Mouse (Mus musculus) lung, postnatal 0 days (tissue): ENCODE data around the gene Dhps. TPM values are rescaled to one million over a fixed set of nuclear protein-coding genes. Genes with fewer than 3 reads are reported as not detected.

ENCODE experiments used
- ATAC-seq: fragments of 200-750 bp; cut with Nextera tagmentation; 2 replicates; pipeline ENCODE4 v1.8.0; 2017; ENCODE audit warnings: moderate library complexity
- DNase-seq: peaks from one replicate; pipeline ENCODE4 v3.0.0-alpha.2; 2016; ENCODE audit warnings: low spot score
- H3K27ac ChIP-seq: fragments of 300-500 bp; sonication (generic); 2 replicates; pipeline ENCODE4 v1.5.1; 2014; ENCODE audit warnings: antibody characterized with exemption, mild to moderate bottlenecking, low read length, mixed read lengths
- H3K27me3 ChIP-seq: fragments of 300-500 bp; sonication (generic); replicated peaks from 2 replicates; pipeline ENCODE4 v1.6.1; 2014; ENCODE audit warnings: low read length, mixed read lengths; ENCODE audit not compliant: insufficient read depth
- H3K36me3 ChIP-seq: fragments of 300-500 bp; sonication (generic); 2 replicates; pipeline ENCODE4 v1.6.1; 2014; ENCODE audit warnings: low read length, mixed read lengths; ENCODE audit not compliant: insufficient read depth
- H3K4me1 ChIP-seq: fragments of 300-500 bp; sonication (generic); 2 replicates; pipeline ENCODE4 v1.6.1; 2014; ENCODE audit warnings: antibody characterized with exemption, low read depth, low read length, mixed read lengths; ENCODE audit not compliant: insufficient read depth
- H3K4me2 ChIP-seq: fragments of 300-500 bp; sonication (generic); replicated peaks from 2 replicates; pipeline ENCODE4 v1.6.1; 2014; ENCODE audit warnings: low read depth, mild to moderate bottlenecking, low read length, moderate library complexity, mixed read lengths
- H3K4me3 ChIP-seq: fragments of 300-500 bp; sonication (generic); 2 replicates; pipeline ENCODE4 v1.5.1; 2014; ENCODE audit warnings: low read depth, low read length
- H3K9ac ChIP-seq: fragments of 300-500 bp; sonication (generic); replicated peaks from 2 replicates; pipeline ENCODE4 v1.6.1; 2014; ENCODE audit warnings: low read depth, mild to moderate bottlenecking
- H3K9me3 ChIP-seq: fragments of 300-500 bp; sonication (generic); 2 replicates; pipeline ENCODE4 v1.6.1; 2016; ENCODE audit warnings: low read length, mixed read lengths
- CTCF ChIP-seq: IDR thresholded peaks from 2 replicates; pipeline ENCODE4 v1.5.1; 2016; ENCODE audit warnings: antibody characterized with exemption, mild to moderate bottlenecking
- EP300 ChIP-seq: IDR thresholded peaks from 2 replicates; pipeline ENCODE4 v1.6.1; 2016; ENCODE audit warnings: antibody characterized with exemption, mild to moderate bottlenecking, control low read depth
- WGBS: fragments of 180-500 bp; shearing (Covaris S2); extraction: QIAGEN DNeasy Blood & Tissue Kit; methylation state at CpG from one replicate; pipeline ENCODE4 v1.1.7; 2014; 5-methylcytosine and 5-hydroxymethylcytosine counted together
- polyA plus RNA-seq: library from polyadenylated mRNA; unstranded; fragments of >200 nt; fragmentation: Nextera tagmentation; extraction: Ambion mirVana; gene quantifications from 2 replicates; pipeline ENCODE4 v1.2.1, GENCODE M21; 2015

The Dhps gene
- polyA plus RNA-seq, 1 experiment from 2014 or later: 48.3 TPM

GRCm38 (mm10) chr8:85027922-85028321 lies 43.6 kb upstream of the Dhps start:
- Histone ChIP-seq H3K27me3 (no peaks in the 10 kb centered on the region), H3K27ac (no peak overlapping the region), H3K9ac (peak overlapping the region; percentile 95; the same call in 1 of the 2 replicates), H3K4me1 (peaks cover 23% of the 10 kb centered on the region), H3K9me3 (no peaks in the 10 kb centered on the region), H3K4me2 (peak overlapping the region; percentile 88), H3K4me3 (peak overlapping the region; percentile 88), H3K36me3 (peaks cover 10% of the 10 kb centered on the region)
- ATAC-seq: no peak
- TF ChIP-seq CTCF (peak; percentile 18; the same call in 1 of the 2 replicates), EP300 (no peak)
- DNase-seq: peak; percentile 28
- WGBS: 11% methylated on average over 2 of the region's 2 CpGs

GRCm38 (mm10) chr8:85029271-85029670 lies 42.3 kb upstream of the Dhps start:
- Histone ChIP-seq H3K27ac (no peak overlapping the region), H3K9ac (no peak overlapping the region), H3K4me3 (no peak overlapping the region), H3K36me3 (peaks cover 10% of the 10 kb centered on the region), H3K4me2 (no peak overlapping the region), H3K27me3 (no peaks in the 10 kb centered on the region), H3K9me3 (no peaks in the 10 kb centered on the region), H3K4me1 (peaks cover 19% of the 10 kb centered on the region)
- TF ChIP-seq CTCF: no peak
- TF ChIP-seq EP300: no peak
- ATAC-seq (no peak), DNase-seq (no peak)
- WGBS: 75% methylated on average over 14 of the region's 14 CpGs

- DNase-seq (no peak), ATAC-seq (no peak)
- no peak for TF ChIP-seq EP300
- TF ChIP-seq CTCF: no peak
- H3K9me3 ChIP-seq: no peaks in the 10 kb centered on the region
- H3K4me1 ChIP-seq: peaks cover 8% of the 10 kb centered on the region
- no peak overlapping the region for H3K4me3 ChIP-seq
- no peaks in the 10 kb centered on the region for H3K27me3 ChIP-seq
- WGBS: 78% methylated on average over 4 of the region's 4 CpGs
- H3K36me3 ChIP-seq: peaks cover 10% of the 10 kb centered on the region
- H3K27ac ChIP-seq: no peak overlapping the region
- H3K4me2 ChIP-seq: no peak overlapping the region
- H3K9ac ChIP-seq: no peak overlapping the region
Measured at GRCm38 (mm10) chr8:85032622-85033311, 38.8 kb upstream of the Dhps start.

- Histone ChIP-seq H3K9ac (no peak overlapping the region), H3K4me2 (no peak overlapping the region), H3K4me3 (no peak overlapping the region), H3K4me1 (peaks cover 4% of the 10 kb centered on the region), H3K27ac (no peak overlapping the region), H3K36me3 (peaks cover 10% of the 10 kb centered on the region), H3K9me3 (no peaks in the 10 kb centered on the region), H3K27me3 (no peaks in the 10 kb centered on the region)
- no peak for TF ChIP-seq CTCF
- no peak for TF ChIP-seq EP300
- WGBS: 61% methylated on average over 1 of the region's 1 CpGs
- DNase-seq (peak; percentile 71), ATAC-seq (no peak)
Measured at GRCm38 (mm10) chr8:85033867-85034266, 37.7 kb upstream of the Dhps start.

GRCm38 (mm10) chr8:85034764-85035163 lies 36.8 kb upstream of the Dhps start:
- peak overlapping the region; percentile 26 for H3K4me3 ChIP-seq
- under 1% methylated on average over 13 of the region's 13 CpGs for WGBS
- H3K9me3 ChIP-seq: no peaks in the 10 kb centered on the region
- no peaks in the 10 kb centered on the region for H3K27me3 ChIP-seq
- peak overlapping the region; percentile 65 for H3K27ac ChIP-seq
- no peak overlapping the region for H3K9ac ChIP-seq
- peak; percentile 95 for DNase-seq
- no peak for TF ChIP-seq CTCF
- TF ChIP-seq EP300: no peak
- peaks cover 3% of the 10 kb centered on the region for H3K4me1 ChIP-seq
- ATAC-seq: no peak
- peaks cover 7% of the 10 kb centered on the region for H3K36me3 ChIP-seq
- H3K4me2 ChIP-seq: peak overlapping the region; percentile 96

GRCm38 (mm10) chr8:85035165-85035727 lies 36.3 kb upstream of the Dhps start:
- peaks cover 3% of the 10 kb centered on the region; the same call in 1 of the 2 replicates for H3K36me3 ChIP-seq
- ATAC-seq: no peak
- no peak for TF ChIP-seq EP300
- peak overlapping the region; percentile 94 for H3K27ac ChIP-seq
- WGBS: 3% methylated on average over 12 of the region's 12 CpGs
- H3K9me3 ChIP-seq: no peaks in the 10 kb centered on the region
- H3K4me1 ChIP-seq: peaks cover 3% of the 10 kb centered on the region
- H3K4me3 ChIP-seq: peak overlapping the region; percentile 81
- peak overlapping the region; percentile 64 for H3K9ac ChIP-seq
- no peaks in the 10 kb centered on the region for H3K27me3 ChIP-seq
- peak; percentile 49 for DNase-seq
- H3K4me2 ChIP-seq: peak overlapping the region; percentile 96
